Mouse (Mus musculus) forebrain, embryonic 13.5 days (tissue): ENCODE data around the gene Bbs5. TPM values are rescaled to one million over a fixed set of nuclear protein-coding genes. Genes with fewer than 3 reads are reported as not detected.
"Not testable (repeated sequence)": the region's sequence is repeated elsewhere in the genome, so short reads cannot be mapped to it uniquely, and the experiment has no call there.

Experiments used
- ATAC-seq: fragments of 200-750 bp; cut with Nextera tagmentation; 2 replicates; pipeline ENCODE4 v1.8.0; 2017
- H3K27ac ChIP-seq: fragments of 300-500 bp; sonication (generic); 2 replicates; pipeline ENCODE4 v1.5.1; 2015; ENCODE audit warnings: inconsistent platforms, mild to moderate bottlenecking, moderate library complexity
- H3K27me3 ChIP-seq: fragments of 300-500 bp; sonication (generic); 2 replicates; pipeline ENCODE4 v1.6.1; 2015; ENCODE audit warnings: mild to moderate bottlenecking, inconsistent platforms
- H3K36me3 ChIP-seq: fragments of 300-500 bp; sonication (generic); 2 replicates; pipeline ENCODE4 v1.6.1; 2015; ENCODE audit warnings: mild to moderate bottlenecking, inconsistent platforms; ENCODE audit not compliant: poor library complexity, severe bottlenecking
- H3K4me1 ChIP-seq: fragments of 300-500 bp; sonication (generic); 2 replicates; pipeline ENCODE4 v1.6.1; 2015; ENCODE audit warnings: inconsistent platforms
- H3K4me2 ChIP-seq: fragments of 300-500 bp; sonication (generic); 2 replicates; pipeline ENCODE4 v1.6.1; 2015; ENCODE audit warnings: inconsistent platforms, mild to moderate bottlenecking, moderate library complexity
- H3K4me3 ChIP-seq: fragments of 300-500 bp; sonication (generic); 2 replicates; pipeline ENCODE4 v1.5.1; 2015; ENCODE audit warnings: mild to moderate bottlenecking, inconsistent platforms
- H3K9ac ChIP-seq: fragments of 300-500 bp; sonication (generic); 2 replicates; pipeline ENCODE4 v1.6.1; 2015; ENCODE audit warnings: mild to moderate bottlenecking, inconsistent platforms
- H3K9me3 ChIP-seq: fragments of 300-500 bp; sonication (generic); replicated peaks from 2 replicates; pipeline ENCODE4 v1.6.1; 2016; ENCODE audit warnings: inconsistent platforms
- WGBS: fragments of 180-500 bp; shearing (Covaris S2); methylation state at CpG from one replicate; pipeline ENCODE4 v1.1.7; 2015; 5-methylcytosine and 5-hydroxymethylcytosine counted together
- polyA plus RNA-seq: library from polyadenylated mRNA; unstranded; fragments of >200 nt; fragmentation: Nextera tagmentation; extraction: Ambion mirVana; gene quantifications from 2 replicates; pipeline ENCODE4 v1.2.1, GENCODE M21; 2015

Gene Bbs5
- polyA plus RNA-seq, 1 experiment from 2014 or later: 16.6 TPM

DNA sequence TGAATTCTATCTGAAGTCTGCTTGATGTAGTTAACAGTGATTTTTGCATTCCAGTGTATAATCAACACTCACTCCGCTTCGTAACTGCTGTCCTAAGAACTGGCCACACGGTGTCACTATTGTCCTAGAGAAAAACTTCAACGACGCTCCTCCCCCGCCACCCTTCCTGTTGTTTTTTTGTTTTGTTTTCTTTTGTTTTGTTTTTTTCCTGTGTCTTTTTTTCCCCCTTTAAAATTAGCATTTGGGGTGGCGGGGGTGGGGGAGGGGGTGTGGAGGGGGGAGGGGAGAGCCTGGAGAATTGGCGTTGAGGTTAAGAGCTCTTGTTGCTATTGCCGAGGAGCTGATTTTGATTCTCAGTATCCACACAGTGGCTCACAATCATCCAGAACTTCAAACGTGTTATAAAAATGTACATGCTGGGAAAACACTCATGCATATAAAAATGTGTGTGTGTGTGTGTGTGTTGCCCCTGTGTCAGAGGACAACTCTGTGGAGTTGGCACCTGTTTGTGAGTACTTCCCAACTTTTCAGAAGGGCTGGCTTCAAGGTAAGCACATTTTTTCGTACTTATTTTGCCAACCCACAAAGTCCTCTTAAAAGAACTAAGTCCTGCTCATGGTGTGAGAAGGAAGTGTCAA, 11.8 kb upstream of the Bbs5 start:
- Histone ChIP-seq H3K4me1 (no peaks in the 10 kb centered on the region), H3K4me2 (peak overlapping the region; percentile 49), H3K36me3 (no peaks in the 10 kb centered on the region), H3K9me3 (no peaks in the 10 kb centered on the region), H3K27me3 (no peaks in the 10 kb centered on the region), H3K27ac (no peak overlapping the region), H3K9ac (no peak overlapping the region), H3K4me3 (peak overlapping the region; percentile 24)
- WGBS: 9% methylated on average over 11 of the region's 11 CpGs
- peak; percentile 72 for ATAC-seq

DNA sequence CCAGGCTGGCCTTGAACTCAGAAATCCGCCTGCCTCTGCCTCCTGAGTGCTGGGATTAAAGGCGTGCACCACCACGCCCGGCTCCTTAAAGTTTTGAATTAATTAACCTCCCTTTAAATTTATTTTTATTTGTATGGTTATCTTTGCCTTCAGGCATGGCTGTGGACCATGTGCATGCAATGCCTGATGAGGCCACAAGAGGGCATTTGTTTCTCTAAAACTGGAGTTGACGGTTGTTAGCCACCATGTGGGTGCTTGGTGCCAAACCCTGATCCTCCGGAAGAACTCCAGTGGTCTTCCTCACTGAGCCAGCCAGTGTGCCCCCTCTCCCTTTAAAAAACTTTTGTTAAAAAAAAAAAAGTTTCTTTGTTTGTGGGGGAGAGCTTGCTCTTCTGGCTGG, 11.2 kb upstream of the Bbs5 start:
- Histone ChIP-seq H3K27ac (no peak overlapping the region), H3K9me3 (no peaks in the 10 kb centered on the region), H3K36me3 (no peaks in the 10 kb centered on the region), H3K4me3 (no peak overlapping the region), H3K4me2 (no peak overlapping the region), H3K9ac (no peak overlapping the region), H3K4me1 (no peaks in the 10 kb centered on the region), H3K27me3 (no peaks in the 10 kb centered on the region)
- no peak for ATAC-seq
- 67% methylated on average over 6 of the region's 6 CpGs for WGBS

DNA sequence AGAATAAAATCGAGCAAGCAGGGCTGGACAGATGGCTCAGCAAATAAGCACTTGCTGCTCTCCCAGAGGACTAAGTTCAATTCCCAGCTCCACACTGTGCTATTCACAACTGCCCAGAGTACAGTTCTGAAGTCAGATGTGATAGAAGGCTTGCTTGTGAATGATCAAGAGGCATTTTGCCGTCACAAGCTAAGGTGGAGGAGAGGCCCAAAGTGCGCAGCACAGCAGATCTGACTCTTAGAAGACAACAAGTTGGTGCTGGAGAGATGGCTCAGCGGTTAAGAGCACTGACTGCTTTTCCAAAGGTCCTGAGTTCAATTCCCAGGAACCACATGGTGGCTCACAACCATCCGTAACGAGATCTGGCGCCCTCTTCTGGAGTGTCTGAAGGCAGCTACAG, 9.0 kb upstream of the Bbs5 start:
- not testable (repeated sequence) for ATAC-seq, H3K4me1 ChIP-seq, H3K4me3 ChIP-seq, H3K9ac ChIP-seq, H3K36me3 ChIP-seq, H3K27me3 ChIP-seq, H3K4me2 ChIP-seq, H3K27ac ChIP-seq, H3K9me3 ChIP-seq
- WGBS: 74% methylated on average over 7 of the region's 7 CpGs

DNA sequence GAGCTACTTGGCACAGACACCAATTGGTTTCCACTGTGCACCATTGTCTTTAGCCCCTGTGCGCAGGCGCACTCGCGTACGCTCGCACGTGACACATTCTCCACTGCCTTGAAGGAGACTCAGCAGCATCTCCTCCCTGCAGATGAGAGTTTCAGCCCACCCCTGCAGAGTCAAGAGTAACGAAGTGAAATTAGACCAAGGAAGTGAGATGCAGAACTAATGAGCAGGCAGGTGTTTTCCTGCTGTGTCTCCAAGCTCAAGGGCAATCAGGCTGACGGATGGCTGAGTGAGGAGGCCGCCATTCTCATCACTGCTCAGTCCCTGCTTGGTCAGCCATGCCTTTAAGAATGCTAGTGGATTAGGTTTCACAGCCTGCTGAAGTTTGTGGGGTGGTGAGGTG, 6.9 kb upstream of the Bbs5 start:
- peak overlapping the region; percentile 25; the same call in 1 of the 2 replicates for H3K4me2 ChIP-seq
- no peaks in the 10 kb centered on the region for H3K4me1 ChIP-seq
- ATAC-seq: peak; percentile 70; the same call in 1 of the 2 replicates
- WGBS: 49% methylated on average over 10 of the region's 10 CpGs
- no peak overlapping the region for H3K9ac ChIP-seq
- H3K27me3 ChIP-seq: no peaks in the 10 kb centered on the region
- H3K27ac ChIP-seq: no peak overlapping the region
- H3K9me3 ChIP-seq: no peaks in the 10 kb centered on the region
- H3K4me3 ChIP-seq: no peak overlapping the region
- no peaks in the 10 kb centered on the region for H3K36me3 ChIP-seq

DNA sequence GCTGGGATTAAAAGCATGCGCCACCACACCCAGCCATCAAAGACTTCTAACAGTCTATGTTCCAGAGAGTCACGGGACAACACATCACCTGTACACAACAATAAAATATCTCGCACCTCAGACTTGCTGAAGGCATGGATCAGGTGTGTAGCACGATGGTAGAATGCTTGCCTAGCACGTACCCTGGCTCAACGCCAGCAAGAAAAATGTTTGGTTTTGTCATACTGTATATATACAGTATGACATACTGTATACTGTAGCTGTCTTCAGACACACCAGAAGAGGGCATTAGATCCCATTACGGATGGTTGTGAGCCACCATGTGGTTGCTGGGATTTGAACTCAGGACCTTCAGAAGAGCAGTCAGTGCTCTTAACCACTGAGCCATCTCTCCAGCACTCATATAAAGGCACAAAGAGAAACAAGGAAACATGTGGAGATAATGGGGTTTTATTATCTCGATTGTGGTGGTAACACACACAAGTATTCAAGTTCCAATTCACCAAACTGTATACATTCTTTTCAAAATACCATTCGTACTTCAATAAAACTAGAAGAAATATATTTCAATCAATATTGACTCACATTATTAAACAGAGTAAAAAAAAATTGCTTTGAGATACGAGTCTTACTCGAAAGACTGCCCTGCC, 1.9 kb upstream of the Bbs5 start:
- Histone ChIP-seq H3K4me1 (peaks cover 10% of the 10 kb centered on the region), H3K36me3 (no peaks in the 10 kb centered on the region), H3K4me2 (no peak overlapping the region), H3K9me3 (no peaks in the 10 kb centered on the region), H3K27ac (no peak overlapping the region), H3K4me3 (no peak overlapping the region), H3K9ac (no peak overlapping the region), H3K27me3 (no peaks in the 10 kb centered on the region)
- 92% methylated on average over 11 of the region's 11 CpGs for WGBS
- no peak for ATAC-seq

DNA sequence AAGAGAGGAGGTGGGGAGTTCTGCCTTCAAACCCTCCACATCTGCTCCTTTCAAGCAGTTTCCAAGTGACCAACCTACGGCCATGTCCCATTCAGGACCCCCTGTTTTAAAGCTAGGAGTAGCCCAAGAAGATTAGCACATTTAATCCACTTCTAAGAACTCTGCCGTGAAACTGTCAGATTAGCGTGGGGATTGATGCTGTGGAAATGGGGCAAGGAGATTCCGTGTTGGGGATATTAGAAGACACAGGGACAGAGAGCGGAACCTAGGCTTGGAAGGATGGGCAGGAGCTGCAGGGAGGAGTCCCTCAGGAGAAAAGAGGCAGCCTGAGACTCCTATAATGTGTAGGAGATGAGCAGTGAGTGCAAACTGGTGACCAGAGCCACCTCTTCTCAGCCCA, 2.7 kb downstream of the Bbs5 start:
- Histone ChIP-seq H3K27ac (no peak overlapping the region), H3K4me2 (no peak overlapping the region), H3K36me3 (peaks cover 5% of the 10 kb centered on the region), H3K9me3 (no peaks in the 10 kb centered on the region), H3K4me3 (no peak overlapping the region), H3K27me3 (no peaks in the 10 kb centered on the region), H3K9ac (no peak overlapping the region), H3K4me1 (peaks cover 10% of the 10 kb centered on the region)
- WGBS: 78% methylated on average over 5 of the region's 5 CpGs
- ATAC-seq: no peak

DNA sequence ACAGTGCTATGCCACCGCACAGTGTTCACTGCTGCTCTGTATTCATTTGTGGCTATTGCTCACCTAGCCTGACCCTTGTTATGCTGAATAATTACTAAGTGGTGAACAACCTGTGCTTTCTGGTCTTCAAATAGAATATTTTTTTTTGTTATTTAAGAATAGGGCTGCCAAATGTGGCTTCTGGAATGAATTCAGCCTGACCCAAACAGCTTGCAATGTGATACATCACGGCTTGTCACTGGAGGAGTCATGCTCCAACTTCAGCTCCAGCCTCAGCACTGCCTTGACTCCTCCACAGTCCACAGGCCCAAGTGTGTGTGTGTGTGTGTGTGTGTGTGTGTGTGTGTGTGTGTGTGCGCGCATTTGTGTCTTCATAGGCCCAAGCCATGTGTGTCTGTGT, 12.4 kb downstream of the Bbs5 start:
- WGBS: 86% methylated on average over 4 of the region's 4 CpGs
- no peak for ATAC-seq

DNA sequence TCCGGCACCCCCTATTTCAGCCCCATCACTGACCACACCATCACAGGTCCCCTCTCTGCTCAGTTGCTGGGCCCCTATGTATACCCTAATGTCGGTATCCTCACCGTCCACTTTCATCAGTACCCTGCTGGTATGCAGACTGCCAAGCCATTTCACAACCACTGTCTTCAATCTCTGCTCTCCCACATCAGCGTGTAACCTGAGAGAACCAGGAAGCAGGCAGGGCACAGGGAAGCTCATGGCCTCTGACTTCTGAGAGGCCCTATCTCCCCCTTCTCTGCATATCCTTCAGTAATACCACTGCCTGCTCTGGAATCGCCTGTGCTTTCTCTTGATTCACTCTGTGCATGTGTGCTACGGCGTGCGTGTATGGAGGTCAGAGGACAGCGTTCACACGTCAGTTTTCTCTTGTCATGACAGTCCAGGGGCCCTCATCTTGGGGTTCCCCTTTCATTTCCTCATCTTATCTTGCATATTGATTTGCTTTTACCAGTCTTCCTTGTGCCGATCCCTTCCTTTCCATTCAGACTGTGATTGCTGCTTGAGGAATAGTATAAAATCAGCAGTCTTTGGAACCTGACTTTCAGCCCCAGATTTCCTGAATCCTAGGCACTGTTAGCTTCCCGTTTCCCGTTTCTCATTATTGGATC, 17.0 kb downstream of the Bbs5 start:
- Histone ChIP-seq H3K9ac (no peak overlapping the region), H3K9me3 (no peaks in the 10 kb centered on the region), H3K4me3 (no peak overlapping the region), H3K4me2 (no peak overlapping the region), H3K27ac (no peak overlapping the region), H3K27me3 (no peaks in the 10 kb centered on the region), H3K36me3 (peaks cover 34% of the 10 kb centered on the region), H3K4me1 (no peaks in the 10 kb centered on the region)
- no peak for ATAC-seq
- 92% methylated on average over 13 of the region's 13 CpGs for WGBS

More for the DNA sequence above, 12.4 kb downstream of the Bbs5 start:
- Histone ChIP-seq H3K9ac (no peak overlapping the region), H3K36me3 (peaks cover 54% of the 10 kb centered on the region), H3K4me3 (no peak overlapping the region), H3K4me2 (no peak overlapping the region), H3K9me3 (no peaks in the 10 kb centered on the region), H3K27me3 (no peaks in the 10 kb centered on the region), H3K4me1 (no peaks in the 10 kb centered on the region), H3K27ac (no peak overlapping the region)

DNA sequence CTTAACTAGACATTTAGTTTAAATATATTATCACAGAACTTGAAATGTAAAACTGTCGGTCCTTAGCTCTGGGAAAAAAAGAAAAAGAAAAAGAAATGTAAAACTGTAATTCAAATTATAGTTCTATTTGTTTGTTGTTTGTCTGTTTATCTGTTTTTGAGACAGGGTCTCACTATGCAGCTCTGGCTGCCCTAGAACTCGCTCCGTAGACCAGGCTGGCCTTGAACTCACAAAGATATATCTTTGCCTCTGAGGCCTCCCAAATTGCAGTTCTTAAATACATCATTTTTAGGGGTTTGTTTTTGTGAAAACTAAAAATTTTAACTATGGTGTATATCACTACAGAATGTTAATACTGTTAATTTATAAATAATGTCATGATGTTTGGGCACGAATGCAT, 20.7 kb downstream of the Bbs5 start:
- H3K36me3 ChIP-seq: peaks cover 17% of the 10 kb centered on the region
- H3K9ac ChIP-seq: no peak overlapping the region
- no peak overlapping the region for H3K27ac ChIP-seq
- H3K4me2 ChIP-seq: no peak overlapping the region
- H3K9me3 ChIP-seq: no peaks in the 10 kb centered on the region
- H3K27me3 ChIP-seq: no peaks in the 10 kb centered on the region
- H3K4me3 ChIP-seq: no peak overlapping the region
- no peak for ATAC-seq
- WGBS: 96% methylated on average over 4 of the region's 4 CpGs
- no peaks in the 10 kb centered on the region for H3K4me1 ChIP-seq

DNA sequence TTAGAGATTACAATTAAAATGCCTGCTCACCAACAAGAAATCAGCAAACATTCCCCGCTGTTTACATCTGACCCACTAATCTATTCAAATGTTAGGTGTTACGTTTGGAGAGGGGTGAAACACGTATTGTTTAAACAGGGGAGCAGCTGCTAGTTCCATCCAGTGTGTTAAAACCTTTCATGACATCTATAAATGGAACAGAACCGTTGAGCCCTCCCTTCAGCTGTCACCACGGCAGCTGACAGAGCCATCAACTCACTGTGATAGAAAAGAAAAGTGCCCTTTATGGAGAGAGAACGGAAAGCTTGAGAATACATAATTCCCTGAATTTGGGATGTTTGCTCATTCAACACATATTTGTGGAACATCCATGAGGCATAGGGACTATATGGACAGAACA, 21.4 kb downstream of the Bbs5 start:
- no peak for ATAC-seq
- Histone ChIP-seq H3K27me3 (no peaks in the 10 kb centered on the region), H3K9ac (no peak overlapping the region), H3K4me1 (no peaks in the 10 kb centered on the region), H3K9me3 (no peaks in the 10 kb centered on the region), H3K27ac (no peak overlapping the region), H3K36me3 (peaks cover 11% of the 10 kb centered on the region; the same call in 1 of the 2 replicates), H3K4me2 (no peak overlapping the region), H3K4me3 (no peak overlapping the region)
- 67% methylated on average over 6 of the region's 6 CpGs for WGBS

DNA sequence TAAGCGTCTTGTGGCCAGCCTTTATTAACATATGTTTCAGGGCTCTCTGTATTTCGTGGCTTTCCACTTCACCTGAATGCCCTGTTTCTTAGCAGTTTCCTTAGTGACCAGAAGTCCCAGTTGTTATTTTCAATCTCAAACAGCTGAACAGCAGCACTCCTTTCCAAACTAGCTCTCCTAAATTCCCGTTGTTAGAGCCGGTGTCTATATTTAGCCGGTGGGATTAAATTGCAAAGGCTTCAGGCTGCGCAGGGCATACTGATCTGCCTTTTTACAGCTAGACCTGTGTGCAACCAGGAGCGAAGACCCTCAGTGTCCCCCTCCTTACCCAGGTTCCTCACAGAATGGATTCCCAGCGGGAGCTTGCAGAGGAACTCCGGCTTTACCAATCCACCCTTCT, 22.9 kb downstream of the Bbs5 start, which contains the start of gene Klhl41:
Klhl41 (plus strand) TSS at position 268 of the 400 bp plus-strand sequence.
- 87% methylated on average over 9 of the region's 9 CpGs for WGBS
- H3K4me1 ChIP-seq: no peaks in the 10 kb centered on the region
- H3K4me3 ChIP-seq: no peak within 1 kb of the TSS
- H3K27me3 ChIP-seq: no peaks in the 10 kb centered on the region
- no peak within 1 kb of the TSS for H3K4me2 ChIP-seq
- H3K36me3 ChIP-seq: 0 out of 2 replicates have a peak, but pooled peaks cover 4% of the 10 kb centered on the region
- H3K9me3 ChIP-seq: no peaks in the 10 kb centered on the region
- H3K27ac ChIP-seq: no peak within 1 kb of the TSS
- no peak for ATAC-seq
- H3K9ac ChIP-seq: no peak within 1 kb of the TSS

DNA sequence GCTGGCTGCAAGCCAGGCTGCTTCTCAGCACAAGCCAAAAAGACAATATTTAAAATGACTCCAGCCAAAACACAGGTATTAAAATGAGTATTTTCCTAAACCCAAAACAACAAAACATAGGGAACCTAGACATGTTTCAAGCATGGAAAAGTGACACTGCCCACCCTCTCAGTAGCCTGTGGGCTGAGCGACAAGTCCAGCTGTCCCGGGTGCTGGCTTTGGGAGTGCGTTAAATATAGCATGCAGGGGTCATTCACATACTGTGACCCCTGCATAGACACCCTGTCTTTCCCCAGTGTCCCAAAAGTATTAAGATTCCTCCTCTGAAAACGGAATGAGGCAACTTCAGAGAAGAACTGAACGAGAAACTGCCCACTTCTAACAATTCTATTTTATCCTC, 26.8 kb downstream of the Bbs5 start:
- no peak overlapping the region for H3K4me3 ChIP-seq
- H3K4me1 ChIP-seq: no peaks in the 10 kb centered on the region
- WGBS: 79% methylated on average over 5 of the region's 5 CpGs
- no peaks in the 10 kb centered on the region for H3K27me3 ChIP-seq
- no peaks in the 10 kb centered on the region for H3K36me3 ChIP-seq
- H3K27ac ChIP-seq: no peak overlapping the region
- no peaks in the 10 kb centered on the region for H3K9me3 ChIP-seq
- no peak overlapping the region for H3K4me2 ChIP-seq
- H3K9ac ChIP-seq: no peak overlapping the region
- ATAC-seq: no peak
